Comparison of ENCODE assay signal across 32 mouse cellular contexts in genomic region chr4:152101921-152102320, GRCm38 (mm10). TPM values are rescaled to one million over a fixed set of nuclear protein-coding genes. Genes with fewer than 3 reads are reported as not detected.
DNase-seq lines count a peak whose midpoint lies in the region; ATAC-seq and TF ChIP-seq lines count a peak whose summit lies in the region.
"Had no signal": no experiment of that assay in that cellular context is flagged by ENCODE, and none has a peak within 500 bp of the region (broad histone marks: within the 10 kb centered on the region; RNA-seq: fewer than 3 reads in every experiment).

No protein-coding gene starts in this region.

- peaks cover 60% of the 10 kb centered on the region for H3K4me1 ChIP-seq in heart, embryonic 10.5 days
- H3K4me1 ChIP-seq in heart, postnatal 0 days (ENCODE audit: control insufficient read depth, insufficient read depth), result peaks cover 10% of the 10 kb centered on the region
- peaks cover 50% of the 10 kb centered on the region for H3K4me1 ChIP-seq in liver, embryonic 12.5 days
- peaks cover 14% of the 10 kb centered on the region for H3K4me1 ChIP-seq in liver, embryonic 11.5 days (replicated peaks; ENCODE audit: control insufficient read depth, insufficient read depth, low read length)
- H3K4me1 ChIP-seq in E14TG2a.4 (replicated peaks; ENCODE audit: low read depth, low read length), result peaks cover 94% of the 10 kb centered on the region
- H3K4me1 ChIP-seq: neural tube, embryonic 15.5 days had no signal

- peaks cover 44% of the 10 kb centered on the region for H3K36me3 ChIP-seq in heart, embryonic 10.5 days
- H3K36me3 ChIP-seq in heart, postnatal 0 days (replicated peaks; ENCODE audit: control insufficient read depth, insufficient read depth, low read length), result peaks cover 45% of the 10 kb centered on the region
- peaks cover 47% of the 10 kb centered on the region for H3K36me3 ChIP-seq in liver, embryonic 12.5 days
- peaks cover 13% of the 10 kb centered on the region; the same call in 1 of the 2 replicates for H3K36me3 ChIP-seq in liver, embryonic 11.5 days (ENCODE audit: control insufficient read depth, insufficient read depth, low read length)
- peaks cover 65% of the 10 kb centered on the region for H3K36me3 ChIP-seq in E14TG2a.4 (ENCODE audit: insufficient read depth, low read length)
- H3K36me3 ChIP-seq: hindbrain, embryonic 15.5 days had no signal

- H3K4me2 ChIP-seq in heart, postnatal 0 days (ENCODE audit: low read depth, low read length), result peak overlapping the region; percentile 7; the same call in 1 of the 2 replicates
- no peak overlapping the region for H3K4me2 ChIP-seq in liver, embryonic 12.5 days
- H3K4me2 ChIP-seq in liver, embryonic 11.5 days, result no peak overlapping the region
- H3K4me2 ChIP-seq: embryonic facial prominence, embryonic 12.5 days; hindbrain, embryonic 15.5 days; neural tube, embryonic 15.5 days had no signal

- no peaks in the 10 kb centered on the region for H3K9me3 ChIP-seq in heart, embryonic 10.5 days
- no peaks in the 10 kb centered on the region for H3K9me3 ChIP-seq in heart, postnatal 0 days (replicated peaks; ENCODE audit: control insufficient read depth, low read length)
- no peaks in the 10 kb centered on the region for H3K9me3 ChIP-seq in liver, embryonic 12.5 days (replicated peaks)
- H3K9me3 ChIP-seq in liver, embryonic 11.5 days (ENCODE audit: control insufficient read depth, low read length), result no peaks in the 10 kb centered on the region
- H3K9me3 ChIP-seq in E14TG2a.4 (ENCODE audit: low read length), result no peaks in the 10 kb centered on the region
- H3K9me3 ChIP-seq: embryonic facial prominence, embryonic 12.5 days; hindbrain, embryonic 10.5 days; hindbrain, embryonic 15.5 days; neural tube, embryonic 15.5 days had no signal

- no peak overlapping the region for H3K27ac ChIP-seq in heart, embryonic 10.5 days
- H3K27ac ChIP-seq in heart, postnatal 0 days (ENCODE audit: low read depth), result no peak overlapping the region
- H3K27ac ChIP-seq in liver, embryonic 12.5 days, result 0 out of 2 replicates have a peak overlapping the region, but pooled peaks have one; percentile 16
- no peak overlapping the region for H3K27ac ChIP-seq in liver, embryonic 11.5 days (ENCODE audit: low read depth, low read length)
- H3K27ac ChIP-seq: embryonic facial prominence, embryonic 12.5 days; hindbrain, embryonic 10.5 days; hindbrain, embryonic 15.5 days; kidney, postnatal 0 days; neural tube, embryonic 15.5 days had no signal

- no peak for ATAC-seq in heart, postnatal 0 days (ENCODE audit: insufficient read depth, low read depth)
- no peak for ATAC-seq in liver, embryonic 12.5 days
- ATAC-seq in liver, embryonic 11.5 days (replicated peaks; ENCODE audit: low FRiP score), result no peak
- ATAC-seq: forebrain, embryonic 16.5 days; inflammation-experienced regulatory T-cells, adult 6 months; Patski had no signal

- no peak overlapping the region for H3K4me3 ChIP-seq in heart, embryonic 10.5 days
- H3K4me3 ChIP-seq in heart, postnatal 0 days (ENCODE audit: low read depth, low read length), result no peak overlapping the region
- no peak overlapping the region for H3K4me3 ChIP-seq in liver, embryonic 12.5 days
- no peak overlapping the region for H3K4me3 ChIP-seq in liver, embryonic 11.5 days (ENCODE audit: low read depth, low read length)
- H3K4me3 ChIP-seq in E14TG2a.4 (replicated peaks; ENCODE audit: low read length), result peak overlapping the region; percentile 45
- H3K4me3 ChIP-seq: embryonic facial prominence, embryonic 12.5 days; hindbrain, embryonic 10.5 days; hindbrain, embryonic 15.5 days; neural tube, embryonic 15.5 days had no signal

- no peak overlapping the region for H3K9ac ChIP-seq in heart, postnatal 0 days (replicated peaks; ENCODE audit: low read depth, low read length)
- H3K9ac ChIP-seq in liver, embryonic 12.5 days, result no peak overlapping the region
- H3K9ac ChIP-seq in liver, embryonic 11.5 days (ENCODE audit: low read depth, low read length), result no peak overlapping the region
- H3K9ac ChIP-seq: embryonic facial prominence, embryonic 12.5 days; hindbrain, embryonic 15.5 days; neural tube, embryonic 15.5 days had no signal

- no peak for TF ChIP-seq EP300 in heart, postnatal 0 days (IDR thresholded peaks at IDR 0.05; ENCODE audit: low read depth)

- peak; percentile 93 for DNase-seq in heart, adult 11 months
- DNase-seq in heart, embryonic 10.5 days (ENCODE audit: low spot score), result no peak
- DNase-seq in heart, postnatal 0 days (ENCODE audit: low spot score), result no peak
- no peak for DNase-seq in heart, postnatal 36 days
- no peak for DNase-seq in liver, embryonic 11.5 days (ENCODE audit: low spot score)
- DNase-seq in cerebellum, adult 9-10 months, result no peak
- DNase-seq: adrenal gland, postnatal 10 days; cerebellum, adult 8-10 months; cerebellum, postnatal 36 days; embryo, embryonic 11 days; gastrocnemius, adult 2 months; kidney, adult 11 months; midbrain, embryonic 14.5 days; spleen, adult 18-20 months; thymus, postnatal 14 days had no signal

- no peak for TF ChIP-seq CTCF in heart, postnatal 0 days (IDR thresholded peaks at IDR 0.05; ENCODE audit: low read depth)
- no peak for TF ChIP-seq CTCF in E14TG2a.4 (conservative IDR thresholded peaks at IDR 0.05; ENCODE audit: low read length)

- WGBS in heart, embryonic 10.5 days, result 89% methylated on average over 16 of the region's 16 CpGs
- WGBS in heart, postnatal 0 days, result 93% methylated on average over 16 of the region's 16 CpGs
- 89% methylated on average over 16 of the region's 16 CpGs for WGBS in liver, embryonic 12.5 days (ENCODE audit: insufficient replicate concordance)
- WGBS in liver, embryonic 11.5 days, result 92% methylated on average over 16 of the region's 16 CpGs

- intact Hi-C loops in heart, postnatal 36 days (cut with DNase I), result no loop called here

- peaks cover 26% of the 10 kb centered on the region for H3K27me3 ChIP-seq in heart, embryonic 10.5 days (ENCODE audit: insufficient read depth, poor library complexity, severe bottlenecking)
- no peaks in the 10 kb centered on the region for H3K27me3 ChIP-seq in heart, postnatal 0 days (ENCODE audit: control insufficient read depth, insufficient read depth, low read length)
- H3K27me3 ChIP-seq in liver, embryonic 12.5 days (replicated peaks), result no peaks in the 10 kb centered on the region
- no peaks in the 10 kb centered on the region for H3K27me3 ChIP-seq in liver, embryonic 11.5 days (replicated peaks; ENCODE audit: control insufficient read depth, insufficient read depth, low read length)
- H3K27me3 ChIP-seq in E14TG2a.4 (ENCODE audit: insufficient read depth, low read length), result no peaks in the 10 kb centered on the region
- H3K27me3 ChIP-seq: embryonic facial prominence, embryonic 12.5 days; hindbrain, embryonic 15.5 days; Patski had no signal

RNA-seq across cellular contexts. Expression of gene Tnfrsf25, which starts 13.8 kb away (rescaled TPM):
- polyA plus RNA-seq in heart, embryonic 10.5 days (2016; fragmentation: Nextera tagmentation; extraction: Ambion mirVana), result 0.90 and 1.3 TPM in 2 replicates
- 0.89 TPM in 1 of 2 replicates, not detected in the other for total RNA-seq in heart, postnatal 0 days (2014; rRNA removed; ENCODE audit: low replicate concordance)
- polyA plus RNA-seq in heart, postnatal 0 days (2015; fragmentation: Nextera tagmentation; extraction: Ambion mirVana), result 0.75 and 1.2 TPM in 2 replicates
- total RNA-seq in heart, postnatal 36 days (2021), result 1 to 10 TPM in 1 of 2 experiments, under 1 TPM in 1; 0.81 to 3.2 TPM
- polyA plus RNA-seq in liver, embryonic 12.5 days (2016; fragmentation: Nextera tagmentation; extraction: Ambion mirVana), result 0.74 and 0.87 TPM in 2 replicates
- polyA plus RNA-seq in liver, embryonic 11.5 days (2014; fragmentation: Nextera tagmentation; extraction: Ambion mirVana), result 0.90 and 1.3 TPM in 2 replicates
- total RNA-seq: monocyte, adult 5-6 weeks had no signal

RNA-seq across cellular contexts. Expression of gene Plekhg5, which starts 29.6 kb away (rescaled TPM):
- polyA plus RNA-seq in heart, embryonic 10.5 days (2016; fragmentation: Nextera tagmentation; extraction: Ambion mirVana), result 10.1 and 10.2 TPM in 2 replicates
- 16.6 and 18.0 TPM in 2 replicates for total RNA-seq in heart, postnatal 0 days (2014; rRNA removed; ENCODE audit: low replicate concordance)
- polyA plus RNA-seq in heart, postnatal 0 days (2015; fragmentation: Nextera tagmentation; extraction: Ambion mirVana), result 8.8 and 10.6 TPM in 2 replicates
- 10 to 100 TPM; 14.9 to 21.9 TPM for total RNA-seq in heart, postnatal 36 days (2021)
- 7.7 and 8.4 TPM in 2 replicates for polyA plus RNA-seq in liver, embryonic 12.5 days (2016; fragmentation: Nextera tagmentation; extraction: Ambion mirVana)
- polyA plus RNA-seq in liver, embryonic 11.5 days (2014; fragmentation: Nextera tagmentation; extraction: Ambion mirVana), result 8.4 and 8.9 TPM in 2 replicates

RNA-seq across cellular contexts. Expression of gene Espn, which starts 50.2 kb away (rescaled TPM):
- 1.4 and 4.0 TPM in 2 replicates for polyA plus RNA-seq in heart, embryonic 10.5 days (2016; fragmentation: Nextera tagmentation; extraction: Ambion mirVana)
- total RNA-seq in heart, postnatal 0 days (2014; rRNA removed; ENCODE audit: low replicate concordance), result 0.34 and 0.97 TPM in 2 replicates
- 0.69 and 0.87 TPM in 2 replicates for polyA plus RNA-seq in heart, postnatal 0 days (2015; fragmentation: Nextera tagmentation; extraction: Ambion mirVana)
- 1 to 10 TPM; 1.8 to 2.7 TPM for total RNA-seq in heart, postnatal 36 days (2021)
- polyA plus RNA-seq in liver, embryonic 12.5 days (2016; fragmentation: Nextera tagmentation; extraction: Ambion mirVana), result 2.6 and 2.9 TPM in 2 replicates
- 4.1 and 5.3 TPM in 2 replicates for polyA plus RNA-seq in liver, embryonic 11.5 days (2014; fragmentation: Nextera tagmentation; extraction: Ambion mirVana)
- polyA plus RNA-seq: midbrain, embryonic 14.5 days had no signal

RNA-seq across cellular contexts. Expression of gene Hes2, which starts 56.7 kb away (rescaled TPM):
- polyA plus RNA-seq in heart, embryonic 10.5 days (2016; fragmentation: Nextera tagmentation; extraction: Ambion mirVana), result not detected in 2 replicates
- not detected in 2 replicates for total RNA-seq in heart, postnatal 0 days (2014; rRNA removed; ENCODE audit: low replicate concordance)
- polyA plus RNA-seq in heart, postnatal 0 days (2015; fragmentation: Nextera tagmentation; extraction: Ambion mirVana), result not detected in 2 replicates
- total RNA-seq in heart, postnatal 36 days (2021), result not detected
- 0.05 TPM in 1 of 2 replicates, not detected in the other for polyA plus RNA-seq in liver, embryonic 12.5 days (2016; fragmentation: Nextera tagmentation; extraction: Ambion mirVana)
- polyA plus RNA-seq in liver, embryonic 11.5 days (2014; fragmentation: Nextera tagmentation; extraction: Ambion mirVana), result not detected in 2 replicates
- total RNA-seq: adrenal gland, postnatal 10 days; gastrocnemius, adult 2 months; gastrocnemius, postnatal 4 days; layer of hippocampus, postnatal 10 days; left cerebral cortex, adult 18-20 months; left cerebral cortex, postnatal 25 days; MEL; monocyte, adult 5-6 weeks had no signal
- polyA plus RNA-seq: embryonic facial prominence, embryonic 12.5 days; forebrain, embryonic 16.5 days; hindbrain, embryonic 15.5 days; inflammation-experienced regulatory T-cells, adult 6 months; liver, embryonic 16.5 days; midbrain, embryonic 14.5 days; neural tube, embryonic 15.5 days; Patski had no signal
